Mouse (Mus musculus) hindbrain, postnatal 0 days (tissue): Measurements from ENCODE around the gene Stn1. TPM values are rescaled to one million over a fixed set of nuclear protein-coding genes. Genes with fewer than 3 reads are reported as not detected.

Experiments used
- ATAC-seq: fragments of 200-750 bp; cut with Nextera tagmentation; 2 replicates; pipeline ENCODE4 v1.8.0; 2017; ENCODE audit warnings: mild to moderate bottlenecking, moderate TSS enrichment, moderate library complexity
- DNase-seq: peaks from one replicate; pipeline ENCODE4 v3.0.0-alpha.2; 2015; ENCODE audit warnings: low spot score
- H3K27ac ChIP-seq: fragments of 300-500 bp; sonication (generic); 2 replicates; pipeline ENCODE4 v1.5.1; 2014; ENCODE audit warnings: mild to moderate bottlenecking
- H3K27me3 ChIP-seq: fragments of 300-500 bp; sonication (generic); 2 replicates; pipeline ENCODE4 v1.6.1; 2014; ENCODE audit warnings: low read length, mixed read lengths; ENCODE audit not compliant: insufficient read depth
- H3K36me3 ChIP-seq: fragments of 300-500 bp; sonication (generic); 2 replicates; pipeline ENCODE4 v1.6.1; 2014; ENCODE audit warnings: low read length, mixed read lengths; ENCODE audit not compliant: insufficient read depth
- H3K4me1 ChIP-seq: fragments of 300-500 bp; sonication (generic); 2 replicates; pipeline ENCODE4 v1.6.1; 2014; ENCODE audit warnings: antibody characterized with exemption, low read length, mixed read lengths; ENCODE audit not compliant: insufficient read depth
- H3K4me2 ChIP-seq: fragments of 300-500 bp; sonication (generic); 2 replicates; pipeline ENCODE4 v1.6.1; 2014; ENCODE audit warnings: low read depth, mild to moderate bottlenecking, low read length, moderate library complexity, mixed read lengths
- H3K4me3 ChIP-seq: fragments of 300-500 bp; sonication (generic); 2 replicates; pipeline ENCODE4 v1.5.1; 2014; ENCODE audit warnings: low read length
- H3K9ac ChIP-seq: fragments of 300-500 bp; sonication (generic); replicated peaks from 2 replicates; pipeline ENCODE4 v1.6.1; 2014; ENCODE audit warnings: mild to moderate bottlenecking, low read length, moderate library complexity, mixed read lengths
- H3K9me3 ChIP-seq: fragments of 300-500 bp; sonication (generic); 2 replicates; pipeline ENCODE4 v1.6.1; 2016; ENCODE audit warnings: low read length, mixed read lengths
- CTCF ChIP-seq: IDR thresholded peaks from 2 replicates; pipeline ENCODE4 v1.5.1; 2016; ENCODE audit warnings: antibody characterized with exemption, control low read depth, low read depth
- WGBS: fragments of 180-500 bp; shearing (Covaris S2); extraction: QIAGEN DNeasy Blood & Tissue Kit; methylation state at CpG from one replicate; pipeline ENCODE4 v1.1.7; 2014; 5-methylcytosine and 5-hydroxymethylcytosine counted together
- polyA plus RNA-seq: library from polyadenylated mRNA; unstranded; fragments of >200 nt; fragmentation: Nextera tagmentation; extraction: Ambion mirVana; gene quantifications from 2 replicates; pipeline ENCODE4 v1.2.1, GENCODE M21; 2015
- total RNA-seq: library from RNA; depleted of rRNA; stranded (reverse); fragments of >200 nt; gene quantifications from 2 replicates; pipeline ENCODE4 v1.2.3, GENCODE M21; 2014

Gene Stn1
- total and polyA plus RNA-seq, 2 experiments from 2014 or later, result 19.1 to 20.9 TPM

DNA sequence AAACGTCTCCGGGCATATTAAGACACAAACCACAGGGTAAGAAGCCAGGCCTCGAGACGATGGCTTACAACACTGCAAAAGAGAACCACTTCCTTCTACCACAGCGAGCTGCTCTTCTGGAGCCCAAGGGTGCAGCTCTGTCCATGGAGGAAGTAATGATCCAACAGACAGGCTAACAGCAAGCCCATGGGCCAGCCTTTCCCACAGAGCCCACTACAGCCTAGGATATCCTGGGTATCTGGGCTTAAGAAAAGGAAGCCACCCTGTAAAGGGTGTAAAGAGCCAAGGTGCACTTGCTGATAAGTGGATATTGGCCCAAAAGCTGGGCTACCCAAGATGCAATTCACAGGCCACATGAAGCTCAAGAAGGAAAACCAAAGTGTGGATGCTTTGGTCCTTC lies 6.0 kb downstream of the Stn1 start:
- H3K4me2 ChIP-seq, result no peak overlapping the region
- no peak for TF ChIP-seq CTCF
- WGBS, result 86% methylated on average over 5 of the region's 5 CpGs

DNA sequence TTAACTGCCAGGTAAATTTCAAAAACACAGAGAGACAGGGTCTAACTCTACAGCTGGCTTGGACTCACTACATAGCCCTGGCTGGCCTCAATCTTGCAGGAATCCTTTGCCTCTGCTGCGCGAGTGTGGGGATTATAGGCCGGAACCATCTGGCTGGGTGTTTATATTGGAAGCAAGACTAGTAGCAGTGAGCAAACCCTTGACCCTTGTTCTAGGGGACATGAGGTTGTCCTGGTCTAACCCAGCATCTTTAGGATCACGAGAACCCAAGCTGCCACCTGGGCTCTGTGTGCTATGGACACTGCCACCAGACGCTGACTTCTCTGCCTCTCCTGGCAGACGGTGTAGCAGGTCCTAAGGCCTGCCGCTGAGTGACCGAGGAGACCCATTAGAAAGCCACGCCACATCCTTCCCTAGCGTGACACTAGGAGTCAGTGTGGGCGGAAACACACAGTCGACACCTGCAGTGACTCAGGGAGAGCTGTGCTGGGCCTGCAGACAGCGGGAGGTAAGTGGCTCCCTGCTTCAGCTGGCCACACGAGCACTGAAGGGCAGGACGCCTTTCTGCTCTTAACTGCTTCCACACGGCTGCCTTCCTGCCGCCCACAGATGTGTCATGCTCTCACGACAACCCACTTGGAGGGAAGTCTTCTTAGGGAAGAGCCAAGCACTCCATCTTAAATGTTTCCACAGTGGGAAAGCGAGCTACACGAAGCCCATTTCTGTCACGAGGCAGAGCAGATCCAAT lies 10.9 kb downstream of the Stn1 start:
- Histone ChIP-seq H3K4me3 (no peak overlapping the region), H3K27ac (no peak overlapping the region), H3K9ac (no peak overlapping the region), H3K9me3 (no peaks in the 10 kb centered on the region), H3K4me1 (no peaks in the 10 kb centered on the region), H3K27me3 (no peaks in the 10 kb centered on the region), H3K4me2 (no peak overlapping the region), H3K36me3 (no peaks in the 10 kb centered on the region)
- 76% methylated on average over 21 of the region's 21 CpGs for WGBS
- no peak for DNase-seq
- ATAC-seq, result no peak
- TF ChIP-seq CTCF, result no peak

More for the DNA sequence above, 6.0 kb downstream of the Stn1 start:
- no peak for DNase-seq
- H3K4me3 ChIP-seq, result no peak overlapping the region
- H3K27ac ChIP-seq, result no peak overlapping the region
- H3K27me3 ChIP-seq, result no peaks in the 10 kb centered on the region
- H3K4me1 ChIP-seq, result 0 out of 2 replicates have a peak, but pooled peaks cover 2% of the 10 kb centered on the region
- H3K9me3 ChIP-seq, result no peaks in the 10 kb centered on the region
- H3K36me3 ChIP-seq, result no peaks in the 10 kb centered on the region
- H3K9ac ChIP-seq, result no peak overlapping the region
- ATAC-seq, result no peak

DNA sequence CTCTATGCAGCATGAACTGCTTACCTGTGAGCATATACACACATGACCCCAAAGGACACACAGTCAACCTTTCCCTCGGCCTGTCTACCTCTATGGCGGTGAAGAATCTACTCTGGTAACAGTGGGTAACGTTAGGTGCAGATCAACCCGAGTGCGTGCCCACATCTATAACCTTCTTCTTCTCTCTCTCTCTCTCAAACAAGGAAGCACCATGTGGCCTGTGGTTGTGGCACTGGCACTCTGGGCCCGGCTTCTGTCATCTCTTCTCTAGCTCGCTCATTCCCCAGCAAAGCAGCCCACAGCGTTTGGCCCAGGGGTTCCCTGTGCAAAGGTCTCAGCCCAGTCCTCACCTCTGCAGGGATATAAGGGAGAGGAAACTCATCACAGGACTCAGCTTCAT lies 12.4 kb downstream of the Stn1 start:
- Histone ChIP-seq H3K4me1 (no peaks in the 10 kb centered on the region), H3K4me3 (no peak overlapping the region), H3K27ac (no peak overlapping the region), H3K36me3 (no peaks in the 10 kb centered on the region), H3K9ac (no peak overlapping the region), H3K9me3 (no peaks in the 10 kb centered on the region), H3K27me3 (no peaks in the 10 kb centered on the region), H3K4me2 (no peak overlapping the region)
- no peak for ATAC-seq
- WGBS, result 81% methylated on average over 8 of the region's 8 CpGs
- TF ChIP-seq CTCF, result no peak
- no peak for DNase-seq

DNA sequence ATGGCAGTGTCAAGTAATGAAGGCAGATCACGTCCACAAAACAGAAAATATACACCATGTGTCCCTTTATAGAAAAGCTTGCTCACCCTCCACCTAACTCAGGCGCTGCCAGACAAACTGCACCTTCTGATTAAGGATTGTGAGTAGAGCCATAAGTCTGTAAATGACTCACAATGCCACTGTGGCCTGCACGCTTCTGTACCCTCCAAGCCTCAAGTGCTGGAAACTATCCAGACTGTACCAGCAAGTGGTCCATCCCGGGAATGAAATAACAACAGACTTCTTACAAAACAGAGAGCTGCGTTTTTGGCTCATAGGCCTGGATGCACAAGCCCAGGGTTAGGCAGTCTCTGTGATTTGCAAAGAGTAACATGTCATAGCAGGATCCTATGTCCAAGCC lies 15.9 kb downstream of the Stn1 start:
- DNase-seq (no peak), ATAC-seq (no peak)
- no peak overlapping the region for H3K27ac ChIP-seq
- H3K27me3 ChIP-seq, result no peaks in the 10 kb centered on the region
- TF ChIP-seq CTCF, result no peak
- H3K4me2 ChIP-seq, result no peak overlapping the region
- H3K9me3 ChIP-seq, result no peaks in the 10 kb centered on the region
- WGBS, result 48% methylated on average over 5 of the region's 5 CpGs
- no peaks in the 10 kb centered on the region for H3K4me1 ChIP-seq
- H3K4me3 ChIP-seq, result no peak overlapping the region
- no peaks in the 10 kb centered on the region for H3K36me3 ChIP-seq
- no peak overlapping the region for H3K9ac ChIP-seq

DNA sequence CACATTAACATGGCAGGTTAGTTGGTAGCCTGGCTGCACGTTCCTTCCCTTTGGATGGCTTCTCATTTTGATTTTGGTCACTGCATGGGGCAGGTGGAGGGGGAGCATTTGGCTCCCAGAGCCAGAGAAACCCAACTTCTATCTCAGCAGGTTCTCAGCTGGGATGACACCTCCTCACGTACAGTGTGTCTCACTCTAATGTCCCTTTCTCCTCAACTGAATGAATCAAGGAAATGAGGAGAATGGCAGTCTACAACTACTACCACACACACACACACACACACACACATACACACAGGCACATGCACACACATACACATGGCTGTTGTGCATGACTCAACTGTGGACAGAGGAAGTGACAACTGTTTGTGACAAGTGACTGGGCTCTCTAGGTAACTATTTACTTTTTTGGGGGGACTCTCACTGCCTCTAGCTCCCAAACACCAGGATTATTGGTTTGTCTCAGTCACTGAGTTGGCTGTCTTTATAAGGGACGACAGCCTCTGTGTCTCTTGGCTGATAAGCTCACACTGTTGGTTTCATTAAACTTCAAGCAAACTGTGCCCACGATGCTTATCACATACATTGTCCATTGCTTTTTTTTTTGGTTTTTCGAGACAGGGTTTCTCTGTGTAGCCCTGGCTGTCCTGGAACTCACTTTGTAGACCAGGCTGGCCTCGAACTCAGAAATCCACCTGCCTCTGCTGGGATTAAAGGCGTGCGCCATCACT lies 18.0 kb downstream of the Stn1 start:
- 83% methylated on average over 8 of the region's 8 CpGs for WGBS
- no peak overlapping the region for H3K4me2 ChIP-seq
- ATAC-seq (no peak), DNase-seq (no peak)
- no peaks in the 10 kb centered on the region for H3K36me3 ChIP-seq
- no peaks in the 10 kb centered on the region for H3K9me3 ChIP-seq
- H3K27ac ChIP-seq, result no peak overlapping the region
- TF ChIP-seq CTCF, result no peak
- no peak overlapping the region for H3K4me3 ChIP-seq
- no peaks in the 10 kb centered on the region for H3K4me1 ChIP-seq
- H3K9ac ChIP-seq, result no peak overlapping the region
- no peaks in the 10 kb centered on the region for H3K27me3 ChIP-seq

DNA sequence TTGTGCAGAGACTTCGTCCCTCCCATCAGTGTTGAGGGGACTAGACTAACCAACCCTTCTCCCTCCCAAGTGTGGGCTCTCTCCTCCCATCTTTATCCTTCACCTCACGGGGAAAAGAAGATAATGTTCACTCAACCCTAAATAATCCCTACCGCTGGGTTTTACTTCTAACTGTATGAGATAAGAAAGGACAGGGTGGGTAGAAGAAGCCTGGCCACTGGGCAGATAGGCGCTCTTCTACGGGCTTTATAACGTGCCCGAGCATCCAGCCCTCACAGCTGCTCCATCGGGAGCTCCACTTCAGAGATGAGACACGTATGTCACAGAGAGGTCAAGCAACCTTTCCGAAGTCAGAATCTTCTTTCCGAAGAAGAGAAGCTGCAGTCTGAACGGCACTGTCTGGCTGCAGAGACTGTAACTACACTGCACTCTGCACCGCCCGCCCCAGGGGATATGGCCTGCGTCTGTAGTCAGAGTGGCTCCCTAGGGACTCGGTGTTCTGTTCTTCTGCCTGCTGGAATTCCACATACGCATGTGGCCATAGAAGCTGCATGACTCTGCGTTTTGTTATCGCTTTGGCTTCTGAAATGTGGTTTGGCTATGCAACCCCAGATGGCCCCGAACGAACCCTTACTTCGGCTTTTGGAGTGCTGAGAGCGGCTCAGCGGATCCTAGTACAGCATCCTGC lies 18.7 kb downstream of the Stn1 start:
- peak; percentile 35; the same call in 1 of the 2 replicates for ATAC-seq
- Histone ChIP-seq H3K4me2 (no peak overlapping the region), H3K27me3 (no peaks in the 10 kb centered on the region), H3K36me3 (no peaks in the 10 kb centered on the region), H3K4me3 (no peak overlapping the region), H3K9ac (no peak overlapping the region), H3K4me1 (no peaks in the 10 kb centered on the region), H3K9me3 (no peaks in the 10 kb centered on the region), H3K27ac (no peak overlapping the region)
- TF ChIP-seq CTCF, result no peak
- 73% methylated on average over 24 of the region's 24 CpGs for WGBS
- no peak for DNase-seq
